Mouse (Mus musculus): Measurements from ENCODE around the gene Gm10160. TPM values are rescaled to one million over a fixed set of nuclear protein-coding genes. Genes with fewer than 3 reads are reported as not detected.

Gm10160 gene
- polyA plus RNA-seq, 1 experiment: not detected

DNA sequence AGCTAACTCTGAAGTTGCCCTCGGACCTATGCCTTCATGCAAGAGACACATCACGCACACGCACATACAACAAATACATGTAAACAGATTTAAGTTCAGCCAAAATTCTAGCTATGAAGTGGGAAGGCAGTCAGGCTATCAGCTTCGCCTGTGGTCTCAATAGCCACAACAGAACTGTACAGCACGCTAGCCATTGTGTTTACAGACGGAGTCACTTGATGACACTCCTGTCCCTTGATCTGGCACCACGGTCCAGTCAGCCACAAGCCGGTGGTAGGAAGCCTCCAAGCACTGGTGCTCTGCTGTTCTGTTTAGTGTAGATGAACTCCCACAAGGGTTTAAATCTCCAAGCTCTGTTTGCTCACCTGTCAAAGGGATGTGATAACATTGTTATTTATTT, 9.6 kb downstream of the Gm10160 start:
- Histone ChIP-seq H3K4me3 (replicated peaks; ENCODE audit: insufficient read depth, low read depth, low read length) (no peak overlapping the region), H3K4me1 (ENCODE audit: control insufficient read depth, insufficient read depth, low read length) (no peaks in the 10 kb centered on the region; the same call in 1 of the 2 replicates), H3K27ac (ENCODE audit: insufficient read depth, low read length) (no peak overlapping the region), H3K27me3 (ENCODE audit: control insufficient read depth, insufficient read depth, low read length) (no peaks in the 10 kb centered on the region; the same call in 1 of the 2 replicates)
- DNase-seq: no peak
- WGBS: 96% methylated on average over 8 of the region's 8 CpGs
- TF ChIP-seq CTCF (IDR thresholded peaks at IDR 0.05; ENCODE audit: borderline replicate concordance, insufficient read depth, low read depth, low read length): no peak
- TF ChIP-seq POLR2A (IDR thresholded peaks at IDR 0.05; ENCODE audit: borderline replicate concordance, insufficient read depth, low read length): no peak

DNA sequence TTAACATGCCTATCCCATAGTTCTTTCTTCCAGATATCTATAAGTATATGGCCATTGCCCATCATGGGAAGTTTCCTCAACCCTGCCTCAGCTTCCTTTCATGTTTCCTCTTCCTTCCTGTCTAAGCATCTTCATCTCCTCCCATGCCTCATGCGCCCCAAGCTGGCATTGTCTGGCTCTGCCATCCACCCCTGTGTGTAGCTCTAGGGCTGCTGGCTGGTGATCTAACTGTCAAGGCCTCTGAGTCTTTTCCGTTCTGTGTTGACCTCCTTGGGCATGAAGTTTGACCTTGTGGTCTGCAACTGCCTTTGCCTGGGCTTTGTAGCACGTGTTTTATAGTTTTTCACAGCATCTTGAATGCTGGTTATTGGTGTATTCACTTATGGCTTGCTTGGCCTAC, 10.3 kb downstream of the Gm10160 start:
- 87% methylated on average over 3 of the region's 3 CpGs for WGBS
- H3K27me3 ChIP-seq (ENCODE audit: control insufficient read depth, insufficient read depth, low read length): no peaks in the 10 kb centered on the region; the same call in 1 of the 2 replicates
- H3K4me3 ChIP-seq (replicated peaks; ENCODE audit: insufficient read depth, low read depth, low read length): no peak overlapping the region
- H3K4me1 ChIP-seq (ENCODE audit: control insufficient read depth, insufficient read depth, low read length): no peaks in the 10 kb centered on the region; the same call in 1 of the 2 replicates
- H3K27ac ChIP-seq (ENCODE audit: insufficient read depth, low read length): no peak overlapping the region
- no peak for DNase-seq
- TF ChIP-seq POLR2A (IDR thresholded peaks at IDR 0.05; ENCODE audit: borderline replicate concordance, insufficient read depth, low read length) (no peak), CTCF (IDR thresholded peaks at IDR 0.05; ENCODE audit: borderline replicate concordance, insufficient read depth, low read depth, low read length) (no peak)

DNA sequence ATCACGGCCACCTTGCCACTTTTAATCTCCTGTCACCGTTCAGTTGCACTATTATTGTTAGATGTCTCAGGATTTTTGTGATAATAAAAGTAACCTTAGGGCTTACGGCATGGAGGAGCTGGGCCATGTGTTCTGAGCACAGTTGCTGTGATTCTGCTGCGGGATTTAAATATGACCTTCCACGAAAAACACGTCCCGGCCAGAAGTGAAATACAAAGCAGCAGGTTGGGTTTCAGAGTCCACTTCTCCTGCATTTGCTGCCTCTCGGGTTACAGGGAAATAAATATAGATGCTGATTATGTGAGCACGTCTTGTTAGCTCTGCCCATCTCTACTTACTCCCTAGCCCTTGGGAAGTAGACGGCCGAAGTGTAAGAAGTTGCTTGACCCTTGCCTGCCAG, 10.8 kb downstream of the Gm10160 start:
- H3K4me3 ChIP-seq (replicated peaks; ENCODE audit: insufficient read depth, low read depth, low read length): no peak overlapping the region
- TF ChIP-seq CTCF (IDR thresholded peaks at IDR 0.05; ENCODE audit: borderline replicate concordance, insufficient read depth, low read depth, low read length) (no peak), POLR2A (IDR thresholded peaks at IDR 0.05; ENCODE audit: borderline replicate concordance, insufficient read depth, low read length) (no peak)
- 95% methylated on average over 11 of the region's 11 CpGs for WGBS

DNA sequence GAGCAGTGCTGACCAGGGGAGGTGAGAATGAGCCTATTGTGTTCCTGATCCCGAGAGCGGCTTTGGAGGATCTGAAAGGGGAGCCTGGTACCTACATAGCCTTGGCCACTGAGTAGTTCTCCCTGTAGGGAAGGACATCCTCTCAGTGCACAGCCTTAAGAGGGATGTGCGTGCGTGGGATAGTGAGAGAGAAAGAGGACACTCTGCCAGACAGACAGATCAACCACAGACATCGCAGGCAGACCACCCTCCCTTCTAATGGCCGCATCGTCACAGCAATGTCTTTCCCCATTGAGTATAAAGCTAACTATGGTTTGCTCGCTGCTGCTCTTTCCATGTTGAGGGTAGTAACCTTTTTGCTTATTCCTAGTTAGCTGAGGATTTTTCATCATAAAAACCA, 11.7 kb downstream of the Gm10160 start:
- no peak overlapping the region for H3K27ac ChIP-seq (ENCODE audit: insufficient read depth, low read length)
- no peaks in the 10 kb centered on the region; the same call in 1 of the 2 replicates for H3K4me1 ChIP-seq (ENCODE audit: control insufficient read depth, insufficient read depth, low read length)
- TF ChIP-seq POLR2A (IDR thresholded peaks at IDR 0.05; ENCODE audit: borderline replicate concordance, insufficient read depth, low read length): no peak
- TF ChIP-seq CTCF (IDR thresholded peaks at IDR 0.05; ENCODE audit: borderline replicate concordance, insufficient read depth, low read depth, low read length): no peak
- no peak overlapping the region for H3K4me3 ChIP-seq (replicated peaks; ENCODE audit: insufficient read depth, low read depth, low read length)
- DNase-seq: no peak
- 85% methylated on average over 8 of the region's 8 CpGs for WGBS
- peaks cover 2% of the 10 kb centered on the region; the same call in 1 of the 2 replicates for H3K27me3 ChIP-seq (ENCODE audit: control insufficient read depth, insufficient read depth, low read length)

More for the DNA sequence above, 10.8 kb downstream of the Gm10160 start:
- DNase-seq: no peak
- Histone ChIP-seq H3K4me1 (ENCODE audit: control insufficient read depth, insufficient read depth, low read length) (no peaks in the 10 kb centered on the region; the same call in 1 of the 2 replicates), H3K27ac (ENCODE audit: insufficient read depth, low read length) (no peak overlapping the region), H3K27me3 (ENCODE audit: control insufficient read depth, insufficient read depth, low read length) (no peaks in the 10 kb centered on the region; the same call in 1 of the 2 replicates)

DNA sequence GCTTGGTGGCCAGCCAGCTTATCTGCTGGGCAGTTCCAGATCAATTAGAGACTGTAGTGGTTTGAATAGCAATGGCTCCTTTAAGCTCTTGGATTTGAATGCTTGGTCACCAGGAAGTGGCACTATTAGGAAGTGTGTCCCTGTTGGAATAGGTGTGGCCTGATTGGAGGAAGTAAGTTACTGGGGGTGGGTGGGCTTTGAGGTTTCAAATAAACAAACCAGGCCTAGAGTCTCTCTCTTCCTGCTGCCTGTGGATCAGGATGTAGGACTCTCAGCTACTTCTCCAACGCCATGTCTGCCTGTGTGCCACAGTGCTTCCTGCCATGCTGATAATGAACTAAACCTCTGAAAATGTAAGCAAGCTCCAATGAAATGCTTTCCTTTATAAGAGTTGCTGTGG, 12.6 kb downstream of the Gm10160 start:
- H3K27me3 ChIP-seq (ENCODE audit: control insufficient read depth, insufficient read depth, low read length): peaks cover 2% of the 10 kb centered on the region; the same call in 1 of the 2 replicates
- TF ChIP-seq POLR2A (IDR thresholded peaks at IDR 0.05; ENCODE audit: borderline replicate concordance, insufficient read depth, low read length): no peak
- no peak for TF ChIP-seq CTCF (IDR thresholded peaks at IDR 0.05; ENCODE audit: borderline replicate concordance, insufficient read depth, low read depth, low read length)
- no peak overlapping the region for H3K27ac ChIP-seq (ENCODE audit: insufficient read depth, low read length)
- no peaks in the 10 kb centered on the region; the same call in 1 of the 2 replicates for H3K4me1 ChIP-seq (ENCODE audit: control insufficient read depth, insufficient read depth, low read length)
- WGBS: 94% methylated on average over 1 of the region's 1 CpGs
- DNase-seq: no peak
- H3K4me3 ChIP-seq (replicated peaks; ENCODE audit: insufficient read depth, low read depth, low read length): no peak overlapping the region

DNA sequence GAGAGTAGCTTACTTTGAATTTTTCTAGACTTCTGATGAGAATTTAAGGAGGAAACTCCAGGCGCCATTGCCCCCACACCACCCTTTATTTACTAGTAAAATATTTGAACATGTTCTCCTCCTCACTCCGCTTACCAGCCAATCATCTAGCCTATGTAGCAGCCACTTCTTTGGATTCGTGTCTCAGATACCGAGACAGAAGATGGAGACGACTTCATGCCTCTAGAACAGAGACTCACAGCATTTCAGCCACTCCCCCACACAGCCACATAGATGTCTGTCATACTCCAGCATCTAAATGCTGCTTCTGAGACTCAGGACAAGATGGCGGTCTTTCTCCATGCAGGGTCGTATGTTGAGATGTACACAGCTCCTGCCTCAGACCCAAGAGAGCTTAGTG, 13.5 kb downstream of the Gm10160 start:
- TF ChIP-seq POLR2A (IDR thresholded peaks at IDR 0.05; ENCODE audit: borderline replicate concordance, insufficient read depth, low read length) (no peak), CTCF (IDR thresholded peaks at IDR 0.05; ENCODE audit: borderline replicate concordance, insufficient read depth, low read depth, low read length) (no peak)
- no peaks in the 10 kb centered on the region; the same call in 1 of the 2 replicates for H3K4me1 ChIP-seq (ENCODE audit: control insufficient read depth, insufficient read depth, low read length)
- H3K27me3 ChIP-seq (ENCODE audit: control insufficient read depth, insufficient read depth, low read length): peaks cover 2% of the 10 kb centered on the region; the same call in 1 of the 2 replicates
- no peak overlapping the region for H3K4me3 ChIP-seq (replicated peaks; ENCODE audit: insufficient read depth, low read depth, low read length)
- 95% methylated on average over 7 of the region's 7 CpGs for WGBS
- no peak overlapping the region for H3K27ac ChIP-seq (ENCODE audit: insufficient read depth, low read length)
- no peak for DNase-seq

DNA sequence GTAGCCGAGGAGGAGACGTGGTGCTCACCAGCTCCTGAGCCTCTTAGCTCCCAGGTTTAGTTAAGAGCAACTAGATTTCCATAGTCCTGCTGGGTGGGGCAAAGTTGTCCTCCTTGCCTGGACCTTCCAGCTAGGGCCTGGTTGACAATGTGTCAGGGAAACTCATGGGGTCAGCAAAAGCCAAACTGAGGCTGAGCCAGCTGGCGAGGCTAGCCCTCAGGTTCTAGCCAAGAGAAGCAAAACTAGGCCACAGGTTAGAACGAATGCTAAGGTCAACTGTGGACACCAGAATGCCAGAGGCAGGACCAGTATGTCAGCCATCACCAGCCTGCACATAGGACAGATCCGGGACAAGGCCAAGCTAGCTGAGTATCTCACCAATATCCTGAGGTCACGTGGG, 14.2 kb downstream of the Gm10160 start:
- Histone ChIP-seq H3K4me3 (replicated peaks; ENCODE audit: insufficient read depth, low read depth, low read length) (no peak overlapping the region), H3K4me1 (ENCODE audit: control insufficient read depth, insufficient read depth, low read length) (no peaks in the 10 kb centered on the region; the same call in 1 of the 2 replicates), H3K27ac (ENCODE audit: insufficient read depth, low read length) (no peak overlapping the region), H3K27me3 (ENCODE audit: control insufficient read depth, insufficient read depth, low read length) (peaks cover 2% of the 10 kb centered on the region; the same call in 1 of the 2 replicates)
- DNase-seq: no peak
- no peak for TF ChIP-seq CTCF (IDR thresholded peaks at IDR 0.05; ENCODE audit: borderline replicate concordance, insufficient read depth, low read depth, low read length)
- no peak for TF ChIP-seq POLR2A (IDR thresholded peaks at IDR 0.05; ENCODE audit: borderline replicate concordance, insufficient read depth, low read length)
- WGBS: 81% methylated on average over 6 of the region's 6 CpGs

DNA sequence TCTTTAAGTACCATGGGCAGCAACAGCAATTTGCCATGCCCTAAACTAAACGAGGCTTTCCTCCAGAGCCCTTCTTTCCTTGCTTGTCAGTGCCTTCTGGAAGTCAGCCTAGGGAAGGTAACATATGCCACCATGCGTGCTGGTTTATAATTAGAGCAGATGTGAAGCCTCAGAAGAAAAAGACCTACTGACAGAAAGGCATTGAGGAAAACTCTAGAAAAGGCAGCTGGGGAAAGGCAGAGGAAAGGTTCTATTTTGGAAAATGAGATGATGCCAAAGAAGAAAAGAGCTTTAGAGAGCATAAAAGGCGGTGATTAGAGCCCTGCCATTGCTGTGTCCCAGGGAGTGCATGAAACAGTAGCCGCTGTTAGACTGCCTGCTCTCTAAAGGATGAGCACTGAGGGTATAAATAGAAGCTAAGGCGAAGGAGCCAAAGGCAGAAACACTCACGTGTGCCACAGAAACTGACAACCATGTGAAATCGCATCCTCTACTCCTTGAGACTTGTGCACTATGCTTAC, 14.9 kb downstream of the Gm10160 start:
- Histone ChIP-seq H3K4me1 (ENCODE audit: control insufficient read depth, insufficient read depth, low read length) (no peaks in the 10 kb centered on the region; the same call in 1 of the 2 replicates), H3K4me3 (replicated peaks; ENCODE audit: insufficient read depth, low read depth, low read length) (no peak overlapping the region), H3K27ac (ENCODE audit: insufficient read depth, low read length) (no peak overlapping the region), H3K27me3 (ENCODE audit: control insufficient read depth, insufficient read depth, low read length) (peaks cover 2% of the 10 kb centered on the region; the same call in 1 of the 2 replicates)
- no peak for TF ChIP-seq POLR2A (IDR thresholded peaks at IDR 0.05; ENCODE audit: borderline replicate concordance, insufficient read depth, low read length)
- TF ChIP-seq CTCF (IDR thresholded peaks at IDR 0.05; ENCODE audit: borderline replicate concordance, insufficient read depth, low read depth, low read length): no peak
- no peak for DNase-seq
- WGBS: 41% methylated on average over 7 of the region's 7 CpGs

All from cerebellum, adult 2 months (tissue).